Mouse (Mus musculus) cerebellum, postnatal 10 days (tissue): Measurements from ENCODE around the gene Prss42.

Source experiments
- DNase-seq, 2 experiments: peaks; one replicate each; pipeline ENCODE4 v3.0.0; 2021; ENCODE audit warnings: mixed read lengths in 2 of 2

Gene Prss42

DNA sequence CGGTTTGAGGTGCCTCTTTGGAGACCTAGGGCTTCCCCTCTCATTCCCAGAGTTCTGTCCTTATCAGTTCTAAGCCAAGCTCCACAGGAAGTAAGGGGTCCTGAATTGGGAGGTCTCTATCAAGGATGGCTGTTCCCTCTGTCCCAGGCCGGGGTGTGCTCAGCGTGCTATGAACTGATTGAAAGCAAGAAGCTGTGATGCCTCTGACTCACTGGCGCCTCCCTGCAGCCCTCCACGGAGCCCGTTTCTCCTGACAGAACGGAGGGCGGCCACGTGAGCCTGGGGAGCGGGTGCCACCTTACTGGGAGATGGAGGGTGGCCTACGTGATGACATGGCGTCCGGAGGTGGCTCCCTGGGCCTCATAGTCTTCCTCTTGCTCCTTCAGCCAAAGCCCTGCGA lies at the start of gene Prss42:
TSS of gene Prss42 (plus strand) at position 301 of the 400 bp plus-strand sequence.
- DNase-seq, result no peak

DNA sequence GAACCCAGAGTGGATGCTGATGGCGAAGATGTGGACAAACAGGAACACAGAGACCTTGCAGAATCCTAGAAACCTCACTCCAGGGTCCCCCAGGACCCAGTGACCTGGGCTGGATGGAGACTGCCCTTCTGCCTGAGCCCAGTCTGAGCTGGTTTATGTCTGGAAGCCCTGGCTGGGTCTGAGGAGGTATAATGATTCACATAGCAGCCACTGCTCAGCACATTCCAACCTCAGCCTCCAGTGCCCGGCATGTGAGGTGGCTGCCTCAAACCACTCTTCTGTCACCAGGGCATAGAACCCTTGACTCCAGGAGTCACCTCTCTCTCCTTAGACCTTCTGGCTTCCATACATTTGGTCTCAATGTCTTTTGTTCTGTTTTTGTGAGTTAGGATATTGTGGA lies 49.5 kb upstream of the Prss42 start:
- no peak for DNase-seq

DNA sequence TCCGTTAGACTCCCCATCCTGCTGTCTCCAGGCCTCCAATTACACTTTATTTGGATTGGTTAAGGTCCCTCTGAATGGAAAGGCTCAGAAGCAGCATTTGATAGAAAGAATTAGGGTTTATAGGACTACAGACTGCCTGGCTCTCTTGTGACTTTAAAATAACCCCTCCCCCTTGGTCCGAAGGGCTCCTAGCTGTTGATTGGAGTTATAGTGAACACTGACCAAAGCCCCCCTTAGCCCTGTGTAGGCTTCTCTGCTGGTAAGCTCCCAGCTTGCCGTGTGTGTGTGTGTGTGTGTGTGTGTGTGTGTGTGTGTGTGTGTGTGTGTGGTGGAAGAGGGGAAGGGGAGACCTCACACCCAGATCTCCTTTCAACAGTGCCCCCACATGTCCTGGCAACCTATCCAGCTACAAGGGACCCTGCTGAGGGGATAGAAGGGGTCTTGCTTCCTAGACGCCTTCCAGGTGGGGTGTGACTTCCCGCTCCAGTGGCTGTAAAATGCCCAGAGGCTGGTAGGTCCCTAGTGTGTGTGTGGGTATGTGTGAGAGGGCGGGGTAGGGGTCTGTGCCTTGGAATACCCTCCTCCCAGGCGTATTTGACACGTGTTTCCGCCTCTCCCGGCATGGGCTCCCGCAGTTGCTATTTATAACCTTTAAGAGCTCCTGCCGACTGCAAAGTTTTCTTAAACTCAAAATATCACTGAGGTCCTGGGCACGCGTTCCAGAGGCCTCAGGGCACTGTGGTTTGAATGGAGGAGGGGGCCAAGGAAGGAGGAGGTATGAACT lies 47.4 kb upstream of the Prss42 start:
- no peak for DNase-seq

DNA sequence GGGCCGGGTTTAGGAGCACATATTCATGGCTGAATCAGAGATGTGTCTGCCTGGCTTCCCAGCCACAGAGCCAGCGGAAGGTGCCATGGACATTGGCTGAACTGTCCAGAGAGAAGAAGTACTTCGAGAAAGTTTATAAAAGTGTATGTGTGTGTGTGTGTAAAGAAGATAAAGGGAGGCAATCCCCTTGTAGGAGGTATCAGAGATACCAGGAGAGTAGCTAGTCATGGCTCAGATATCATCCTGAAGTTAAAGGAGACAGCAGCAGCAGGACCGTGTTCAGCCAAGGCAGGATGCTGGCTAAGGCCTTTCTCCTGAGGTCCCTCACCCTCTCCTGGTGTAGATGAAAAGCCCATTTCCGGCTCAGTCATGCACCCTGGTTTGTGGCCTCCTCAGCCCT lies 46.6 kb upstream of the Prss42 start:
- no peak for DNase-seq

DNA sequence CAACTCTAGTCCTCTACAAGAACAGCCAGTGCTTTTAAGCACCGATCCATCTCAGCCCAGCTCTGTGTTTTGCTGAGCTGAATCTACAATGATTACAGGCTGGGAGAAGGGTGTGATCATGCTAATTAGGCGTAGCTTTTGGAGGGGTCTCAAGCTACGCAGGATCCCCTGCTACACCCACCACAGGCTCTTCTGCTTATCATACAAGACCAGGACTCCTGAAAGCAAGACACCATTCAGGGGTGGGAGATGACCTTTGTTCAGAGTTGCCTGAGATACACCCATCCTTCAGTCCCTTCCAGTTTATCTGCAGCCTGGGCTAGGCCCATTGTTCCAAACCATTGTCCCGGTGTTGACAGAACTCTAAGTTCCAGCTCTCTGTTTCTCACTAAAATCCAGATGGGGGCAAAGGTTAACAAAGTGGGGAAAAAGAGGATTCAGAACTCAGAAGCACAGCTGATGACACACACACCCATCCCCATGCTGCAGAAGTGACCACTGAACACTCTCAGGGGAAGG lies 45.0 kb upstream of the Prss42 start:
- DNase-seq, result no peak

DNA sequence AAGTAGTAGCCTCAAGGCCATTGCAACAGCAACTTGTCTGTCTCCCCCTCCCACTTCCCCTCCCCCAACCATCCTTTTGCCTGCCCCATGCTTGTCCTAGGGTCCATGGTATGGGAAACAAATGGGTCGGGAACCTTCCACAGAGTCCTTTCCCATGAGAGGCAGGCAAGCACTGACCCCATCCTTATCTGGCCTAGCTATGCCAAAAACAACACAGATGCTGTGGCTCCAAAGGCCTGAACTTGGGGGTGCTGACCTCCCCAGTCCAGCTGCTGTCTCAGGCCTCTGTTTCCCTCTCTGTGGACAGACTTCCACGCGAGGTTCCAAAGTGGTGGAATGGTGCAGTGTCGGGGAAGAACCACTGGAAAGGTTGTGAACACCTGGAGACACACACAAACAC lies 44.2 kb upstream of the Prss42 start:
- DNase-seq, result no peak

DNA sequence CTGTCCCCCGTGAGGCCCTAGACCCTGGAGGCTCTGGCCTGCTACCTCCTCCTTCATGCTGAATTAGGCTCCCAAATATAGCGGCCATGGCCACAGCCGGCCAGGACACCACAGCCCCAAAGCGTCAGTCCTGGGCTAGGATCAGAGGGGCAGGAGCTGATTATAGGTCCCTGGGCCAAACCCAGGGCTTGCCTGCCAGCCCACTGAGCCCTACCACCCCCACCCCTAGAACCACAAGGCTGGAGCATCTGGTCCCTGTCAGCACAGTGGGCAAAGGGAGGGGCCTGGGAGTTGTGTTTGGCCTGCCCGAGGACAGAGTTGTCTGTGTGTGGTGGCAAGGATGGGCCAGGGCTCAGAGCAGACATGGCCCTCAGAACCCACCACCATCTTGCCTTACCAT lies 40.1 kb upstream of the Prss42 start:
- peak; percentile 35 to 54 for DNase-seq

DNA sequence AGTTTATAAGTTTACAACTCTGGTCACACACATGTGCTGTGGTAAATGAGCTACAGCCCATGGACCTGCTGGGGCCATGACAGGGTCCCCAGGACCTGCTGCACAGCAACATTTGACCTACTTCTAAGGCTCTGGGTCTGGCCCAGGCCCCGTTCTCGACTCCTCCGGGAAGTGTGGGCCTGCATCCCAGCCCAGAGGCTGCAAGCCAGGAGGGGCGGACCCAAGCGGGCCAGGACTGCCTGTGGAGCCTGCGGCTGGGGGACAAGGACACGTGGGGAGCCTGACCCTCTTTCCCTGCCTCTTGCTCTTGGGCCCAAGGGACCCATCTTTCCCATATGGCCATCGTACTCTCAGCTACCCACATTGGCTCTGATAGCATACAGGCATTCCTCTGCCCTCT lies 39.4 kb upstream of the Prss42 start:
- peak; percentile 38 to 73 for DNase-seq

DNA sequence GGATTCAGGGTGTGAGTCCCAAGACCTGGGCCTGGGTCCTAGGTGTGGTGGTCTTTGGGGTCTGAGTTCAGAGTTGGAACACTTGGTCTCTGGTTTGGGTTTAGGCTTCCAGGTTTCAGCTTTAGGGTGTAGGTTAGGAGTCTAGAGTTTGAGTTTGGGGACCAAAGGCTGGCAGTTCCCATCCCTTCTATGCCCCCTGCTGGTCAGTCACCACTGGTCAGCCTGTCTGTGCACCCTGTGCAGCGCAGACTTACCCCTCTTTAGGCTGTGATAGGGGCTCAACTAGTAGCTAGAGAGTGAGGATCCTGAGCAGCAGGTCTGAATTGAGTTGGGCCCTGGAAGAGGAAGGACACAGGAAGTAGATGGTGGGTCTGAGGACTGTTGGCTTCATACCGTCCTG lies 38.7 kb upstream of the Prss42 start:
- DNase-seq, result peak; percentile 53 to 65

DNA sequence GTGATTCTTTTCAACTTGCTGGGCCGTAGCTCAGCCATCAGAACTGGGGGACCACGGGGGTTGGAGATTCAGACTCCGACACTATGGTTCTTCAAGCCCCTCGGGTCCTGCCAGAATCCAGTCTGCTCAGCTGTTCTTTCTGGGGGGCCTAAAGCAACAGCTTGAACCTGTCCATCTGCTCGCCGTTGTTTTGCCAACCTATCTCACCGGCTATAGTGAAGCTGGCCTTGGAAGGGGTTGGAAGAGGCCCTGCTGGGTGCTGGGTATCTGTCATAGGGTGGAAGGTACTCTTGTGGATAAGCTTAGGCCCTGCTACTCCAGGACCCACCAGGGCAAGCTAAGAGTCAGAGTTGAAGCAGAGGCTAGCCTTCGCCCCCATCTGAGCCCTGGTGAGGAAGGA lies 37.1 kb upstream of the Prss42 start:
- peak; percentile 34 to 54 for DNase-seq

DNA sequence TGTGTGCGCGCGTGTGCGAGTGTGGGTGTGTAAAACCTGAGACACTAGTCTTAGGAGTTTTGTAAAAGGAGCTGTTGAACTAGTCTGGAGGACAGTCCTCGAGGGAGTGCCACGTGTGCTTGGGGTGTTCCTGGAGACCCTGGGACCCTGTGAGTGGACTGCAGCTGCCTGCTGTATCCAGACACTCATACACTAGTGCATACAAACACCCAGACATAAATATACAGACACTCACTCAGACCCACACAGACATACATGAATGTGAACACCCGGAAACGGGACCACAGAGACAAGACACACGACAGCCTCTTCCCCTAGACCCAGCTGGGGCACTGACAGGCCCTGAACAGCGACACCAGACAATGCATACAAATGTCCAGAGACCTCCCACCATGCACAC lies 35.2 kb upstream of the Prss42 start:
- DNase-seq, result no peak

DNA sequence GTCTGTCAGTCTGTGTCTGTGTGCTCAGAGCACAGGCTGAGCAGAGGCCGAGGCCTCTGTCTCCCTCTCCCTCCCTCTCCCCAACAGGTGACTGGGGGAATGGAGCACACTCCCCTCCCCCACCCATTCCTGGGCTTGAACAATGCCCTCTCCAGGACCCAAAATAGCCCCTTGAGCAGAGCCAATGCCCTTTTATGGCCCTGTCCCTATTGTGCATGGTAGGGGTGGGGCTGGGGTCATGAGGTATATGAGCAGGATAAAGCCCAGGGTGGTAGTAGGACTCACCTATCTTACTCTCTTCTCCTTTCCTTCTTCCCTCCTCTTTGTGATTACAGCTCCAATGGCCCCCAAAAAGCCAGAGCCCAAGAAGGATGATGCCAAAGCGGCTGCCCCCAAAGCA lies 34.6 kb upstream of the Prss42 start:
- no peak for DNase-seq

DNA sequence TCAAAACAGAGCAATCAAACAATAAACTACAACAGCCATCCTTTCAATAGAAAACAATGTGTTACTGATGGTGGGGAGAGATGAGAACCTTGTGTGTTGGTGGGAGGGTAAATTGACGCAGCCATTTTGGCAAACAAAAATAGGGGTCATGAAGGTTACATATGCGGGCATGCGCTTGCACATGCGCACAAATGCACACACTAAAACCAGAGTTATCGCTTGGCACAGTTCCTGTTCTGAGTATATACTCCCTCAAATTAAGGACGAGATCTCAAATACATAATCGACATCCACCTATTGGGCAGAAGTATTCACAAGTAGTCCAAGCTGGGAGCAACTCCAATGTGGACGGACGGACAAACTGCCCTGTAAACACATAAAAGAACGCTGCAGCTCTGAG lies 25.6 kb upstream of the Prss42 start:
- no peak for DNase-seq

DNA sequence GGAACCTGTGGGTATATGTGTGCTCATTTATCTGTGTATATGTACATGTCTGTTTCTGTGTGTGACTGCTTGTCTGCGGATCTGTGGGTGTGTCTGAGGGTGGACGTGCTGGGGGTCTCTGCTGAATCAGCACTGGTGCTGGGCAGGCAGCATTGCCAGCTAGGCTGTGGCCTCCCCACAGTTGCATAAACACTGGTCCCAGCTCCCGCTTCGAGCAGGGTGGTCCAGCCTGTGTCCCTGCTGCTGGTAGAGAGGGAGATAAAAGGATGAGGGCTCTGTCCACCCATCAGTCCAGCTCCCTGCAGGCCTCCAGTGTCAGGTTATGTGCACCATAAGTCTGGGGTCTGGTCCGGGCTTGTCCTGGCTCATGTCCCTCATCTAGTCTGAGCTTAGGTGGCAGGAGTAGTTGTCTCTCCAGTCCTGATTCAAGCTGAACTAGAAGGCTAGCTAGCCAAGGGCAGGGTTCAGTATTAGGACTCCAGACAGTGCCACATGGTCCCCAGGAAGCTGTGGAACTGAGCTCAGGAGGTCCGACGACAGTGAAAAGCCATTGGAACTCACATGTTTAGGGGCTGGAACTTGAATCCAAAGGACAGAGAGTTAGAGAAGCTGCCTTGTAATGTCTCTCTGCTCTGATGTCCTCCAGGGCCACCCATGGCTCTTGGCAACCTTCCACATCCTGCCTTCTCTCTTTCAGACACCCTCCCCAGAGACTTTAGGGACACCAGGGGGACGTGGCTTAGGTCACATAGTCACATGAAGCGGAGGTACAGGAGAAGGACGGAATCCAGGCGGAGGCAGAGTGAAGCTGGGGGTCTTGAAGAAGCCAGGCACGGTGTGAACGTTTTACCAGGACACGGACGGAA lies 23.3 kb upstream of the Prss42 start:
- peak in 1 of 2 experiments; percentile 37 for DNase-seq

DNA sequence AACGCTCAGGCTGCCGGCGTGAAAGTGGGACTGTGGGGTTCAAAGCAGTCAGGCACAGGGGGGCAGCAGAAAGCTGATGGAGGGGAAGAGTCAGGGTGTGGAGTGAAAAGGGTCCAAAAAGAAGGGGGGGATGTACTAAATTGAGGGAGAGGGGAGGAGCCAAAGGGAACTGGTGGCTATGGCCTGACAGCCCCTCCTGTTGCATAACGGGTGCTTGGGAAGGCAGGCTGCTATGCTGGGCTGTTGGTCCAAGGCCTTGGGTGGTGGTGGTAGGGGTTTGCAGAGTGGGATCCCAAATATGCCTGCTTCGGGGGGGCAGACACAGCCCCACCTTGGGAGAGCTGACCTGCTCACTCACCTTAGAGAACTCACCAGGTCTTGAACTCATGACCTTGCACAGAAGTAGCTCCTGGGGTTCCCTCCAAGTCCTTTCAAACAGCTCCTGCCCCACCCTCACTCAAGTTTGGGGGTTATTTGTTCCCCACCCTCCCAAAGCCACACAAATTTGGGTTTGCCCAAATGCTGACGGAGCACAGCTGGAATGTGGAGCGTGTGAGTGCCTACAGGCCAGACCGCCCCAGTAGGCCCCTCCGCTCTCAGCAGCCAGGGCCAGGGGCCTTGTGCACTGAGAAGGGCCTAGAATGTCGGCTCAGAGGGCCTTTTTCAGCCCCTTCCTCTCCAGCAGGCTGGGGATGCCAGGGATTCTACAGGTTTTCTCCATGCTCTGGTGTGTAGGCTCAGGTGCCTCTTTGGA lies 22.5 kb upstream of the Prss42 start:
- DNase-seq, result no peak

DNA sequence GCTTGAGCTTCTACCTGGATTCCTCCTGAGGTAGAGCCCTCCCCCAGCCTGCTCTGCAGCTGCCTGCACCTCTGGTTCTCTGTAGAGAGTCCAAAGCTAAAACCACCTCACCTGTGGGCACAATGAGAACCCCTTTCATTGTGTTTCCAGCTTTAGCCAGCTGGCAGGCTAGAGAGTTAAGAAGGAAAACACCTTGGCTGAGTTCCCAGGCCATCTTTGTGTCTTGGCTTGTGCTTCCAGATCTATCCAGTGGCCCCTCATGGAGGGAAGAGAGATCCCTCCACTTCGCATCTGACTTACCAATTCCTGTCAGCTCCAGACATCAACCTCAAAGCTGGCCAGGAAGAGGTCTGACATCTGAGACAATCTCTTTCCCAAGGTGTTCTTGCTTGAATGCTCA lies 19.9 kb upstream of the Prss42 start:
- DNase-seq, result peak; percentile 40 to 47

DNA sequence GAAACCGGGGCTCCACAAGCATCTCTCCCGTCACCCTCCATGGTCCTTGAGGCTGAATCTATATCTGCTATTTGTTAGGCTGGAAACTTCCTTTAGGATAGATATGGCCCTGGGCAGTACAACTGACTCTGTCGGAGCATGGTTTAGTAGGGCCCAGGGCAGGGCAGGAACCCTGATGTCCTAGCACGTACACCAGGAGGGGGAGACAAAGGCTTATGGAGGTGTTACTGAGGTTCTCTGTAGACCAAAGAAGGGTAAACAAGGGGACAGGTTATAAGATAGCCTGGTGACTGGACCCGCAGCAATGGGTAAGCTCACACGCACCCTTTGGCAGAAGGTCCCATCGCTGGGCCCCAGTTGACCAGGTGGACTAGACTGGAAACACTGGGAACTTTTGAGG lies 19.4 kb upstream of the Prss42 start:
- DNase-seq, result no peak

DNA sequence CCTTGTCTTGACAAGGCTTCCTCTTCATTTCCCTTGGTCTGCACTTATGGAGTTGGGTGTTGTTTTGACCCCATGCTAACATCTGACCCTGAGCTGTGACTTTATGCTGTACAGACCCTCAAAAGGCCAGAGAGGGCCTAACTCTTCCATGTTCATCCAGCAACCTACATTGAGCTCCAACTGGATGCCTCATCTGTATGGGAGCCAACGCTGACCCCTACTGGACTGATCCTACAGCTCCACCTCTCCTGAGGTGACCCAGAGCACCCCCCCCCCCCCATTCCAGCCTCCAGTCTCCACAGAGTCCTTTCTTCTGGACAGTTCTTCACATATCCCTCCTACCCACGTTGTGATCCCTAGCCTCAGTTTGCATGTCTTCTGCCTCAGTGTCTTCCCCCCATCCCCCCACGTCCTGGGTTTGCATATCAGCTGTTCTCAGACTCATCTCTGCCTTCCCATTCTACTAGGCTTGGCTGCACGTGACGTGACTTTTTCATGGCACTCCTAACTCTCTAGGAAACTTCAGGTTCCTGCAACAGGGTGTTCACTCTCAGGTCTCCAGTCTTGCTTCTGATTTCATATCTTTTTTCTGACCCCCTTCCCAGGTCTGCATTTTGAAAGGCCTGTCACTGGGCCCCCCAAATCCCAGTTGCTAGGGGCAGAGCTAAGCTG lies 18.6 kb upstream of the Prss42 start:
- DNase-seq, result peak; percentile 51 to 52

DNA sequence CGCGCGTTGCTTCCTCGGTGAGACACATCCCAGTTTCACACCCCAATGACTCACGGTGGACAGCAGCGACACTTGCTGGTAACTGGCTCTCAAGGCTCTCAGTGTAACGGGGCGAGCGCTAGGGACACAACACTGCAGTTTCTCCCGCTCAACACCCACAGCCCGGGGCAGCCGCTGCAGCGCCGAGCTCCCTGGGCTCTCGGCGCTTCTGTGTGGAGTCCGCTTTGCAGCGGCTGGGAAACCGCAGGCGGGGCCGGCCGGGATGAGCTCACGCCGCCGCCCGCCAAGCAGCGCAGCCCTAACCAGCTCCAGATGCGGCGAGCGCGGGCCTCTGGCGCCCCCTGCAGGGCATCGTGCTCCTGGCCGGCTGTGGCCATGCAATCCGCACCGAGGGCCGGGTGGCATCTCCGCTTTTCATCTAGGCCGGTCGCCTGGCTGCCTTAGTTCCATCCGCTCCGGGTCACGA lies 16.7 kb upstream of the Prss42 start:
- DNase-seq, result peak; percentile 97 to 98

DNA sequence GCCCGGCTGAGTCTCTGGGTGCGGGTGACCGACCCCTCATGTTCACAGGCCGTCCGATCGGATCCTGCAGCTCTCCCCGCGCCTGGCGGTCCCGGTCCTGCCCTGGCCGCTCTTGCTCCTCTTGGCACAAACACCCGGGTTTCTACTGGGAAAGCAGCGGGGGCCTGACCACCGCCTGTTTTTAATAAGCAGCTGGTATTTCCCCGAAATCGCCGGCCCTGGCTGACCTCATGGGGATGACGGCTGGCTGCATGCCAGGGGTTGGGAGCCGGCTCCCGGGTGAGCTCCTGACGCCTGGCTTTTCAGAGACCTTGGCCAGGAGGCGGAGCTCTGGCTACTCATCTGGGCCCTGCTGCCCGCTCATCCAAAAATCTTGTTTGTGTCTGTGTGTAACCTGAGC lies 16.2 kb upstream of the Prss42 start:
- DNase-seq, result peak; percentile 93 to 96

DNA sequence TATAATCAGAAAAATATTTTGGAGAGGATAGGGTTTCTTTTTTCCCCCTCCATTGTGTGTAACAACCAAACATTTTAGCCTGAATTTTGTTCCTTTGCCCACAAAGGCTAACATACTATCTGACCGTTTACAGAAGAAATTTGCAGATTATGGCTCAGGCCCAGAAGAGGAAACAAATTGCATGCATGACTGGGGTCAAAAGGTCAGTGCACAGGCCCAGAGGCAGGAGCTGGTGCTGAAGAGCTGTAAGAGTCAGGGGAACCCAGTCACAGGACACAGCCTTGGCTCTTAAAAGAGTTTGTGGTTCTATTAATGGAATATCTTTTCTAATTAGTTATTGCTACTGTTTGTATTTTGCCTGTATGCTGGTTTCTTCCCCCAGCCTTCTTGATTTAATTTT lies 14.4 kb upstream of the Prss42 start:
- DNase-seq, result no peak

DNA sequence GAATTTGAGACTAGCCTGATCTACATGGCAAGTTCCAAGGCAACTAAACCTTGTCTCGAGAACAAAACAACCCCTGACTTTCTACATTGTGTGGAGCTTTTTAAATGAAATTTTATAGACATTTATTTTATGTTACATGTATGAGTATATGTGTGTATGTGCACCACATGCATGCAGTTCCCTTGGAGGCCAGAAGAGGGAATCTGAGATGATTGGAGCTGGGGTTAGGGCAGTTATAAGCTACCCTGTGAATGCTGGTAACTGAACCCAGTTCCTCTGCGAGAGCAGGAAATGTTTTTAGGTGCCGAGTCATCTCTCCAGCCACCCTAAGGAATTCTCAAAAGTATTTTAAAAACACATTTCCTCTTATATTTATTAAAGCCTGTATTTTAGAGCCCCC lies 9.8 kb upstream of the Prss42 start:
- no peak for DNase-seq
